Mouse (Mus musculus) C2C12 (cell line): ENCODE results near the gene Runx1. TPM values are rescaled to one million over a fixed set of nuclear protein-coding genes. Genes with fewer than 3 reads are reported as not detected.
A peak's percentile ranks its signal among the peaks of the same experiment; 100 is the strongest.

Experiments used
- H3K27me3 ChIP-seq: one replicate; pipeline ENCODE4 v1.6.1; 2011; ENCODE audit not compliant: control insufficient read depth, insufficient read depth, insufficient read length
- H3K36me3 ChIP-seq: one replicate; pipeline ENCODE4 v1.6.1; 2011; ENCODE audit not compliant: control insufficient read depth, insufficient read depth
- H3K4me3 ChIP-seq: one replicate; pipeline ENCODE4 v1.5.1; 2011; ENCODE audit warnings: mild to moderate bottlenecking, control low read depth; ENCODE audit not compliant: poor library complexity, insufficient read depth, severe bottlenecking
- H3K79me2 ChIP-seq: one replicate; pipeline ENCODE4 v1.6.1; 2011; ENCODE audit not compliant: control insufficient read depth, insufficient read depth
- H3K79me3 ChIP-seq: one replicate; pipeline ENCODE4 v1.6.1; 2011; ENCODE audit warnings: low read depth, control low read depth
- H3ac ChIP-seq: one replicate; pipeline ENCODE3; 2011; ENCODE audit warnings: low read depth; ENCODE audit not compliant: control insufficient read depth, insufficient read length
- CEBPB ChIP-seq: IDR thresholded peaks from one replicate; pipeline ENCODE4 v1.6.1; 2011; ENCODE audit warnings: low read depth, mild to moderate bottlenecking, control low read depth, moderate library complexity
- CTCF ChIP-seq: IDR thresholded peaks from one replicate; pipeline ENCODE4 v1.5.1; 2011; ENCODE audit not compliant: control insufficient read depth, insufficient read depth, insufficient read length
- FOSL1 ChIP-seq: IDR thresholded peaks from one replicate; pipeline ENCODE4 v1.8.0; 2011; ENCODE audit warnings: mild to moderate bottlenecking, low read length; ENCODE audit not compliant: poor library complexity, insufficient read depth, severe bottlenecking
- MAX ChIP-seq: IDR thresholded peaks from one replicate; pipeline ENCODE4 v1.6.1; 2011; ENCODE audit warnings: mild to moderate bottlenecking, control low read depth
- MYOD1 ChIP-seq: IDR thresholded peaks from one replicate; pipeline ENCODE4 v1.6.1; 2011; ENCODE audit warnings: low read depth; ENCODE audit not compliant: control insufficient read depth, insufficient read length
- MYOG ChIP-seq: IDR thresholded peaks from one replicate; pipeline ENCODE4 v1.6.1; 2011; ENCODE audit not compliant: control insufficient read depth, insufficient read length; ENCODE audit errors: extremely low read depth
- USF1 ChIP-seq: IDR thresholded peaks from one replicate; pipeline ENCODE4 v1.6.1; 2011; ENCODE audit warnings: low read depth, mild to moderate bottlenecking, control low read depth, moderate library complexity
- polyA plus RNA-seq: library from polyadenylated mRNA; unstranded; fragments of >200 nt; fragmentation: generic; extraction: Trizol; gene quantifications from one replicate; pipeline ENCODE4 v1.2.1, GENCODE M21; 2012; ENCODE audit warnings: missing spikeins

The Runx1 gene
- polyA plus RNA-seq, 1 experiment: 28.8 TPM

DNA sequence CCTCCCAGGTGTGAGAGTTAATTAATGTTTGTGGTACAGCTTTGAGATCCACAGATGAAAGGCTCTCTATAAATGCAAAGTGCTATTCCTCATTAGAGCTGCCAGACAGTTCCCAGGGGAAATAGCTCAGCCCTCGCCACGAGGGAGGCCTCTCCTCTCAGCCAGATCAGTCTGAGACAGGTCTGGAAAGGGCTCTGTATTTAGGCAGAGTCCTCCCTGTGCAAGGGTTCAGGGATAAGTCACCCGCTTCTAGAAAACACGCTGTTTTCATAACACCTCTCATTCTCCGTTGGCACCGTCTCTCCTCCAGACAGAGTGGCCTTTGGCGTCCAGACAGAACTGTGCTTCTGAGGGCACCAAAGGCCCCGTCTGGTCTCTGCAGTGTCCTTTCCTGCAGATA, 204.1 kb downstream of the Runx1 start:
- Histone ChIP-seq H3ac (peak overlapping the region; percentile 26), H3K4me3 (no peak overlapping the region), H3K79me3 (peaks cover 34% of the 10 kb centered on the region), H3K36me3 (peaks cover 53% of the 10 kb centered on the region), H3K27me3 (no peaks in the 10 kb centered on the region), H3K79me2 (peaks cover 68% of the 10 kb centered on the region)
- TF ChIP-seq CTCF (no peak), FOSL1 (no peak), MYOD1 (no peak), USF1 (no peak), MYOG (no peak), MAX (peak; percentile 57)

DNA sequence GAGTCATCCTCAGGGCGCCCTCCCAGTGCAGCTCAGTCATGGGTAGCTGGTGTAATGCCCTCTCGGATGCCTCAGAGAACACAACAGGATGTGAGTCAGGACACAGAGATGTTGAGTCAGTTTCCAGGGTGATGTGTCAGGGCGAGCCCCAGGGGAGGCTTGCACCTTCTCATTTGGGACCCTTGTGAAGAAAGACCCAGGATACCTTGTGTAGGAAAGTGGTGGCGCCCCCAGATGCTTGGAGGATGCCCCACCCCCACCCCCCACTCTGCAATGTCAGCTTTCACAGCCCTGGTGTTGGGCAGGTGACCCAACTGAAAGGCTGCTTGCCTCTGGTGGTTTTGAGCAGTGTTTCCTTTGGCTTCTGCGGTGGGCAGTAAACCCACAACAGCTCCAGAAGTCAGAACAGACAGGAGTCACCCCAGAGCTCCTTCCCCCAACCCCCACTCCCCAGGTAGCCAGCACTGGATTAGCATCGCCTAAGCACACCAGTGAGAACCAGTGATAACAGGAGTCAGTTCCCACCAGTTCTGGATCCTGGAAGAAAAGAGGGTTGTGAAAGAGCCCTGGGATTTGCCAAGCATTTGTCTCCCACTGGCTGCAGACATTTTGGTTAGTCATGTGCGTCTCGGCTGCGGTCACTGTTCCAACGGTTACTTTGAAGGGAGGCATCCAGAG, 205.0 kb downstream of the Runx1 start:
- peaks cover 39% of the 10 kb centered on the region for H3K79me3 ChIP-seq
- H3K27me3 ChIP-seq: no peaks in the 10 kb centered on the region
- H3K4me3 ChIP-seq: no peak overlapping the region
- H3K36me3 ChIP-seq: peaks cover 53% of the 10 kb centered on the region
- no peak overlapping the region for H3ac ChIP-seq
- peaks cover 69% of the 10 kb centered on the region for H3K79me2 ChIP-seq
- TF ChIP-seq USF1 (peak; percentile 64), MYOG (no peak), CEBPB (peak; percentile 90), CTCF (no peak), MAX (peak; percentile 65), FOSL1 (peak; percentile 94), MYOD1 (peak; percentile 67)

DNA sequence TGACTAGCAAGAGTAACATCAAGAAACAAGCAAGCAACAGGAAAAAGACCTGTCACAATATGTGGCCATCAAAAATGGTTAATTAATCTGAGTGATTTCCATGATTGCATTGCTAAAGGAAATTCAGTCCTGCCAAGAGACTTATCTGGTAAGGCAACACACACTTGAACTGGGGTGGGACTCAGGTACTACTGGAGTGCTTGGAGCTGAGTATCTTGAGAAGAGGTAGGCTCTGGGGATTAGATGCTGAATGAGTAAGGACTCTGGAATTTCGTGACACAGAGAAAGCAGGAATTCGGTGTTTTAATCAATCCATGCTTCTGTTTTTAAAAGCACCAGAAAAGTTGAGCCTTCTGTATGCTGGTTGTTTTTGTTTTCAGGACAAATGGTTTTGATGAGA, 209.1 kb downstream of the Runx1 start:
- Histone ChIP-seq H3ac (no peak overlapping the region), H3K79me2 (peaks cover 80% of the 10 kb centered on the region), H3K4me3 (no peak overlapping the region), H3K36me3 (peaks cover 73% of the 10 kb centered on the region), H3K27me3 (no peaks in the 10 kb centered on the region), H3K79me3 (peaks cover 38% of the 10 kb centered on the region)
- TF ChIP-seq FOSL1 (no peak), MYOD1 (no peak), USF1 (no peak), CEBPB (no peak), CTCF (no peak), MYOG (no peak), MAX (no peak)

DNA sequence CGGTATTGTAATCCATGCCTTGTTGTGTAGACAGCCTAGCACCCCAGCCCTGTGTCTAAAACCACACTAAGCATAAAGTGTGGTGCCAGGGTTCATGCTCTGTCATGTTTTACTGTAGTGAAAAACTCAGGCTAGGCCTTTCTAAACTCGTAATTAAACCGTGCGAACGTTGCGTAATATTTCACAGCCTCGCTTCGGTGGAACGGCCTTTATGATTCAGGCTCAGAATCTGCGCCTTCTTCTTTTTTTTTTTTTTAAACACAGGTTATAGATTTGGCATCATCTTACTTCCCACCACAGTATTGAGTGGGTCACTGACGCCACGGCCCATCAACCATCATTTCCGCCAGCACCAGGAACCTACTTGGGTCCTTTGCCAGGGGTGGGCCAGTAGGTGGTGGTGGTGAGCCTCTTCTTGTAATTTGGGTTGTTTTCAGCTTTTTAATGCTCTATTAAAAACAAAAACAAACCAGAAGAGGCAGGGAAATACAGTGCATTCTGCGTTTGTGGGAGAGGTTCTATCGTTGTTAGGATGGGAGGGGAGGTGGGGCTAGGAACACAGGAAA, 210.6 kb downstream of the Runx1 start:
- peaks cover 80% of the 10 kb centered on the region for H3K79me2 ChIP-seq

DNA sequence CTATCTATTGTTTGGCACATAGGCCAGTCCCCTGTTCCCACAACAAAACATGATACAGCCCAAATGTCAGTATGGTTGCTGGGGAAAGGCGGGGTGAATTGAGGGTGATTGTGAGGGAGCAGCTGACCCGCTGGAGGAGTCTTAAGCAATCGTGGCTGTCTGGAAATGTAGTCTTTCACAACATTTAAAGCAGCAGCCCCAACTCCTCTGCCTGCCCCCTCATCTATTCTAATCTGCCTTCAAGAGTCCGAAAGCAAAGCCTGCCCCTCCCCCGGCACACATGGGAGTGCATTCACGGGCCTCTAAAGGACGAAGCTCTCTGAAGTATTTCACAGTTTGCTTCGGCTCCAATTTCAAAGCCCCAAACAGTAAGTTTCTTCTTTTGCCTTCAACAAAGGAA, 213.4 kb downstream of the Runx1 start:
- TF ChIP-seq CTCF: no peak
- TF ChIP-seq USF1: no peak
- no peak for TF ChIP-seq MYOD1
- TF ChIP-seq FOSL1: no peak
- no peak for TF ChIP-seq MYOG
- no peak for TF ChIP-seq MAX
- TF ChIP-seq CEBPB: no peak
- Histone ChIP-seq H3K79me2 (peaks cover 53% of the 10 kb centered on the region), H3K36me3 (peaks cover 64% of the 10 kb centered on the region), H3K4me3 (no peak overlapping the region), H3K27me3 (no peaks in the 10 kb centered on the region), H3ac (no peak overlapping the region), H3K79me3 (peaks cover 16% of the 10 kb centered on the region)

More for the DNA sequence above, 210.6 kb downstream of the Runx1 start:
- Histone ChIP-seq H3K79me3 (peaks cover 38% of the 10 kb centered on the region), H3K36me3 (peaks cover 83% of the 10 kb centered on the region), H3K27me3 (no peaks in the 10 kb centered on the region), H3ac (no peak overlapping the region), H3K4me3 (no peak overlapping the region)
- no peak for TF ChIP-seq MYOD1
- TF ChIP-seq CEBPB: peak; percentile 57

DNA sequence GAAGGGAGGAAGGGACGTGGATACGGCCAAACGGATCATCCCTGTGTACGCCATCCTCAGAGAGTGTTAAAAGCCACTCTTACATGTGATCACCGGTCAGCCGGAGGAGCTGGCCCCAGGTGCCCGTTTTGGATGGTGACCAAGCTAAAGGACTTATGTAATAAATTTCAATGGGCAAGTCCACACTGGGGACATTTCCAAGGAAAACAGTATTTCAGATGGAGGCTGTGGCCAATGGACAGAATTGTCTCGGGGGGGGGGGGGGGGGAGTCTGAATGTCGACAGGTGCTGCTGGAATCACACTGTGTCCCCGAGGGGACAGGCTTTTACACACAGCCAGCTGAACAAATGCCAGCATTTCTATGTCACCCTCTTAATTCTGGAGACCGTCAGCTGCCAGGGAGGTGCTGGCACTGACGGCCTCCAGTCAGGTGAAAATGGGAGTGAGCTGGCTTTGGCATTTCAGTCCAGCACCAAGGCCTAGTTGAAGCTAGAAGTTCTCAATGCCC, 214.3 kb downstream of the Runx1 start:
- H3K79me2 ChIP-seq: peaks cover 54% of the 10 kb centered on the region
- H3K4me3 ChIP-seq: no peak overlapping the region
- H3K36me3 ChIP-seq: peaks cover 64% of the 10 kb centered on the region
- TF ChIP-seq MYOD1 (peak; percentile 22), CTCF (no peak)
- peaks cover 11% of the 10 kb centered on the region for H3K79me3 ChIP-seq
- no peak overlapping the region for H3ac ChIP-seq
- H3K27me3 ChIP-seq: no peaks in the 10 kb centered on the region
